Mouse (Mus musculus) CH12.LX (cell line): ENCODE measurements around the gene Fam83f. TPM values are rescaled to one million over a fixed set of nuclear protein-coding genes. Genes with fewer than 3 reads are reported as not detected.

Experiments
- DNase-seq: peaks from one replicate; pipeline ENCODE4 v3.0.0-alpha.2; 2013; ENCODE audit errors: extremely low read depth
- H3K27ac ChIP-seq: 2 replicates; pipeline ENCODE4 v1.5.1; 2012; ENCODE audit warnings: low read depth, mild to moderate bottlenecking, control low read depth, moderate library complexity; ENCODE audit not compliant: insufficient read depth
- H3K27me3 ChIP-seq: replicated peaks from 2 replicates; pipeline ENCODE3; 2012; ENCODE audit warnings: inconsistent platforms
- H3K36me3 ChIP-seq, 2 experiments: replicated peaks in 1 of 2; 2 replicates each; pipeline versions ENCODE3 to v1.6.1; 2012; ENCODE audit warnings: inconsistent platforms in 1 of 2, low read length in 1 of 2, mild to moderate bottlenecking in 1 of 2, mixed read lengths in 1 of 2, moderate library complexity in 1 of 2; ENCODE audit not compliant: control insufficient read depth in 1 of 2, insufficient read depth in 1 of 2
- H3K4me1 ChIP-seq, 2 experiments: 2 replicates each; pipeline ENCODE4 v1.6.1; 2012; ENCODE audit warnings: inconsistent platforms in 1 of 2, moderate library complexity in 1 of 2; ENCODE audit not compliant: insufficient read depth in 2 of 2, control insufficient read depth in 1 of 2
- H3K4me2 ChIP-seq: 2 replicates; pipeline ENCODE4 v1.6.1; 2012; ENCODE audit warnings: low read depth, mild to moderate bottlenecking, control low read depth; ENCODE audit not compliant: poor library complexity, insufficient read depth, severe bottlenecking
- H3K4me3 ChIP-seq, 3 experiments: fragments of 150-350 bp in 1 of 3; sonication (generic) in 1 of 3; replicated peaks in 1 of 3; 2 replicates each; pipeline versions ENCODE3 to v1.5.1; 2011 to 2012; ENCODE audit warnings: low read depth in 2 of 3, low read length in 2 of 3, mild to moderate bottlenecking in 2 of 3, moderate library complexity in 2 of 3, control low read depth in 1 of 3, improper control_type of control experiment in 1 of 3, inconsistent platforms in 1 of 3, mixed read lengths in 1 of 3; ENCODE audit not compliant: poor library complexity in 1 of 3
- H3K79me2 ChIP-seq: replicated peaks from 2 replicates; pipeline ENCODE4 v1.6.1; 2012; ENCODE audit warnings: mild to moderate bottlenecking, moderate library complexity; ENCODE audit not compliant: control insufficient read depth, poor library complexity, insufficient read depth, severe bottlenecking; ENCODE audit errors: extremely low read depth
- H3K9ac ChIP-seq: 2 replicates; pipeline ENCODE4 v1.6.1; 2012; ENCODE audit warnings: low read depth, mild to moderate bottlenecking, control low read depth, moderate library complexity; ENCODE audit not compliant: insufficient read depth
- H3K9me3 ChIP-seq: replicated peaks from 2 replicates; pipeline ENCODE3; 2012; ENCODE audit warnings: low read length, inconsistent platforms, mixed read lengths
- BHLHE40 ChIP-seq: IDR thresholded peaks from 2 replicates; pipeline ENCODE4 v1.6.1; 2011; ENCODE audit warnings: mild to moderate bottlenecking, low read depth, low read length, improper control_type of control experiment
- CHD2 ChIP-seq: IDR thresholded peaks from 2 replicates; pipeline ENCODE4 v1.6.1; 2011; ENCODE audit warnings: low read length, improper control_type of control experiment
- CTCF ChIP-seq, 2 experiments: IDR thresholded peaks in 1 of 2; conservative IDR thresholded peaks in 1 of 2; 2 replicates each; pipeline ENCODE4 v1.5.1; 2011 to 2012; ENCODE audit warnings: low read depth in 2 of 2, low read length in 2 of 2, improper control_type of control experiment in 1 of 2, inconsistent platforms in 1 of 2, mild to moderate bottlenecking in 1 of 2, moderate library complexity in 1 of 2
- GABPA ChIP-seq: IDR thresholded peaks from 2 replicates; pipeline ENCODE4 v1.6.1; 2012; ENCODE audit warnings: low read depth, low read length, improper control_type of control experiment, inconsistent platforms; ENCODE audit not compliant: insufficient replicate concordance
- KAT2A ChIP-seq: IDR thresholded peaks from 2 replicates; pipeline ENCODE4 v1.6.1; 2012; ENCODE audit warnings: low read length, improper control_type of control experiment, inconsistent platforms; ENCODE audit not compliant: insufficient replicate concordance
- MYC ChIP-seq: IDR thresholded peaks from 2 replicates; pipeline ENCODE4 v1.6.1; 2011; ENCODE audit warnings: low read depth, mild to moderate bottlenecking, improper control_type of control experiment, low read length
- POLR2A ChIP-seq: IDR thresholded peaks from 2 replicates; pipeline ENCODE4 v1.6.1; 2011; ENCODE audit warnings: low read depth, mild to moderate bottlenecking, improper control_type of control experiment, low read length
- POLR2AphosphoS2 ChIP-seq: IDR thresholded peaks from 2 replicates; pipeline ENCODE4 v1.6.1; 2011; ENCODE audit warnings: low read depth, low read length, improper control_type of control experiment
- RAD21 ChIP-seq: IDR thresholded peaks from 2 replicates; pipeline ENCODE4 v1.6.1; 2011; ENCODE audit warnings: low read depth, mild to moderate bottlenecking, low read length, improper control_type of control experiment, moderate library complexity
- RCOR1 ChIP-seq: conservative IDR thresholded peaks from 2 replicates; pipeline ENCODE4 v1.6.1; 2012; ENCODE audit warnings: low read depth, mild to moderate bottlenecking, inconsistent platforms, low read length, improper control_type of control experiment
- TBP ChIP-seq: conservative IDR thresholded peaks from 2 replicates; pipeline ENCODE4 v1.6.1; 2011; ENCODE audit warnings: low read depth, low read length, improper control_type of control experiment
- UBTF ChIP-seq: IDR thresholded peaks from 2 replicates; pipeline ENCODE4 v1.6.1; 2012; ENCODE audit warnings: low read depth, mild to moderate bottlenecking, inconsistent platforms, low read length, improper control_type of control experiment, moderate library complexity
- USF1 ChIP-seq: IDR thresholded peaks from 2 replicates; pipeline ENCODE4 v1.6.1; 2014; ENCODE audit warnings: low read depth, mild to moderate bottlenecking, inconsistent platforms, low read length, improper control_type of control experiment
- ZKSCAN1 ChIP-seq: IDR thresholded peaks from 2 replicates; pipeline ENCODE4 v1.6.1; 2012; ENCODE audit warnings: low read depth, inconsistent platforms, low read length, improper control_type of control experiment, borderline replicate concordance
- ZMIZ1 ChIP-seq: IDR thresholded peaks from 2 replicates; pipeline ENCODE4 v1.6.1; 2012; ENCODE audit warnings: low read depth, mild to moderate bottlenecking, inconsistent platforms, low read length, improper control_type of control experiment
- dilution Hi-C: fragments of 300-500 bp; cut with MboI; formaldehyde crosslinking; loops from 2 replicates; pipeline ENCODE4 v1.14.3; 2020; ENCODE audit warnings: low sequenced_read_pairs; ENCODE audit not compliant: extremely low pct_unique_long_range_greater_than_20kb, extremely low pct_ligation_motif_present
- in situ Hi-C: fragments of 300-500 bp; cut with MboI; formaldehyde crosslinking; loops from 3 replicates; pipeline ENCODE4 v1.14.3; 2019; ENCODE audit warnings: low sequenced_read_pairs, low pct_ligation_motif_present, low pct_unique_long_range_greater_than_20kb, mixed read lengths
- polyA plus RNA-seq: library from polyadenylated mRNA; unstranded; fragments of >175 nt; gene quantifications from 2 replicates; pipeline ENCODE4 v1.2.1, GENCODE M21; 2012; ENCODE audit warnings: low read depth; ENCODE audit not compliant: insufficient read length
- total RNA-seq, 2 experiments: library from RNA; depleted of rRNA; stranded (reverse); fragments of 300-350 nt in 1 of 2; fragments of >200 nt in 1 of 2; gene quantifications; 2 replicates each; pipeline ENCODE4 v1.2.3; 2012 to 2014

Fam83f gene
- total and polyA plus RNA-seq, 3 experiments, result 0.08 to 0.27 (median 0.20) TPM

DNA sequence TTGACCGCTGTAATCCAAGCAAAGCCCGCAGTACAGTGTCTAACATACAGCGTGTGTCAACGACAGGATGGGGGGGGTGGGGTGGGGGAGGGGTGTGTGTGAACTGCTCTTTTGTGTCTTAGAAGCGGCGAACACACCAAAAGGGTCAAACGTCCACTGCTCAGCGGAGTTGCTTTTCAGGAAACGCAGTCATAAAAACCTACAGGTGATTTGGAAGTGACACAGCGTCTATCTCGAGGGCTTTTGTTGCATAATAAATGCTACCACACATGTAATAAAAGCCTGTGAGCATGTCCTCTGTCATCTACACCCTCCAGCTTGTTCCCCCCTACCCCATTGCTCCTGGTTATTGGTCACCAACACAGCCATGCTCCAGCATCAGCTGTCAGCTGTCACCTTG lies 34.9 kb downstream of the Fam83f start:
- peak overlapping the region in 2 of 3 experiments; percentile 28 to 45 for H3K4me3 ChIP-seq
- no peaks in the 10 kb centered on the region for H3K9me3 ChIP-seq
- no peak for DNase-seq
- no peak; the same call in none of the 2 replicates for TF ChIP-seq CHD2
- TF ChIP-seq POLR2A, result no peak
- no peak for TF ChIP-seq UBTF
- no peak for TF ChIP-seq MYC
- no peak for TF ChIP-seq POLR2AphosphoS2
- no peak for TF ChIP-seq ZKSCAN1
- no peak for TF ChIP-seq RAD21
- TF ChIP-seq GABPA, result no peak
- TF ChIP-seq, all 38 proteins: peak for 0
- in situ Hi-C loops (loop anchor here (10.0 to 25.0 kb wide), 2 partner anchors 238 to 481 kb away; partner anchors contain the start of genes Adsl and Mrtfa), dilution Hi-C loops (no loop called here)
- Histone ChIP-seq H3K79me2 (no peaks in the 10 kb centered on the region), H3K9ac (peak overlapping the region; percentile 66), H3K27ac (no peak overlapping the region), H3K27me3 (no peaks in the 10 kb centered on the region), H3K4me1 (peaks cover 8 to 32% of the 10 kb centered on the region in 2 experiments), H3K4me2 (peak overlapping the region; percentile 80), H3K36me3 (no peaks in the 10 kb centered on the region)

DNA sequence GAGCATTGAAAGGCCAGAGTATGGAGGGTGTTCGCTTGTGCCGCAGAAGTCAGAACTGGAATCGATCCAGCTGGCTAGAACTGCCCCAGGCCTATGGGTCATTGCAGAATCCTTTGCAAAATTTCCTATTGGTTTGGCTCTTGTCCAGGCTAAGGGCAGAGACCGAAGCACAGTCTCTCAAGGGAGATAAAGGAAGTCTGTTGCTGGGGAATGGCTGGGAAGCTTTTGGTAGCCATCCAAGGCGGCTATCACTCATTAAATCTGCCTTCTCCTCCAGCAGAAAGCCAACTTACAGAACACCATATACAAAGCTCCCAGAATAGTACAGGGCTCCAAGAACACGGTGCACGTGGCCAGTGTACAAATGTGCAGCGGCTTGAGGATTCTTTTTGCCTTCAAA lies 35.4 kb downstream of the Fam83f start:
- H3K36me3 ChIP-seq, result no peaks in the 10 kb centered on the region
- in situ Hi-C loops, result loop anchor here (10.0 to 25.0 kb wide), 2 partner anchors 238 to 480 kb away; partner anchors contain the start of genes Adsl and Mrtfa
- no peak for TF ChIP-seq GABPA
- TF ChIP-seq KAT2A, result no peak
- TF ChIP-seq BHLHE40, result no peak
- TF ChIP-seq UBTF, result no peak
- no peak for TF ChIP-seq MYC
- no peak for TF ChIP-seq RCOR1
- TF ChIP-seq, all 38 proteins: peak for 0
- Histone ChIP-seq H3K9ac (no peak overlapping the region), H3K4me3 (no peak overlapping the region), H3K9me3 (no peaks in the 10 kb centered on the region), H3K27me3 (no peaks in the 10 kb centered on the region), H3K27ac (no peak overlapping the region), H3K4me2 (no peak overlapping the region), H3K4me1 (peaks cover 8 to 29% of the 10 kb centered on the region in 2 experiments), H3K79me2 (peaks cover 3% of the 10 kb centered on the region)
- dilution Hi-C loops, result no loop called here
- no peak for DNase-seq

DNA sequence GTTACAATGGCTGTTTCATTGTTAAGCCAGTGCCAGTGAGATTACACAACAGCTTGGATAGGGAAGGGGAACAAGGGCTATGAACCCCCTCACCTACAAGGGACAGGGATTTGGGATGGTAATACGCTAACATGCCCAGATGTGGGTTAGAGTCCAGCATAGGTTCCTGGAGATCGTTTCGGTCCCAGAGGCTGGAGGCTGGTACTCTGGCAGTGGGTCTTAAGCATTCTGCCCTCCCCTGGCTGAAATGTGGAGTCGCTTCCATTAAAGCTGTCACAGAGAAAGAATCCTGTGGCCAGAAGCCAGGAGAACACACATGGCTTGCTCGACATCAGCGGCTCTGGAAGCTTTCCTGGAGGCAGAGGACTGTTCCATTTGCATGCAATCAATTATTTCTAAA lies 37.9 kb downstream of the Fam83f start:
- no peak overlapping the region for H3K4me2 ChIP-seq
- no peaks in the 10 kb centered on the region for H3K9me3 ChIP-seq
- no peaks in the 10 kb centered on the region for H3K27me3 ChIP-seq
- no peak overlapping the region for H3K9ac ChIP-seq
- peaks cover 0 to 7% of the 10 kb centered on the region in 2 experiments for H3K36me3 ChIP-seq
- no peak for DNase-seq
- TF ChIP-seq POLR2A, result no peak
- no peak for TF ChIP-seq ZKSCAN1
- no peak for TF ChIP-seq USF1
- TF ChIP-seq TBP, result no peak
- TF ChIP-seq CTCF (conservative IDR thresholded peaks at IDR 0.05 in 1 of 2, IDR thresholded peaks at IDR 0.05 in 1 of 2; ENCODE audit: low read depth in 2 of 2, low read length in 2 of 2), result peak in 1 of 2 experiments; percentile 16; a peak in 2 of 4 replicates
- no peak for TF ChIP-seq ZMIZ1
- TF ChIP-seq, all 38 proteins: peak for 1
- H3K79me2 ChIP-seq, result peaks cover 20% of the 10 kb centered on the region
- no peak overlapping the region for H3K27ac ChIP-seq
- in situ Hi-C loops (loop anchor here (10.0 to 25.0 kb wide), 2 partner anchors 235 to 478 kb away; partner anchors contain the start of genes Adsl and Mrtfa), dilution Hi-C loops (no loop called here)
- peaks cover 11 to 31% of the 10 kb centered on the region in 2 experiments for H3K4me1 ChIP-seq
- no peak overlapping the region for H3K4me3 ChIP-seq
